Mouse (Mus musculus): Measurements from ENCODE around the gene Stx16. TPM values are rescaled to one million over a fixed set of nuclear protein-coding genes. Genes with fewer than 3 reads are reported as not detected.
A peak's percentile ranks its signal among the peaks of the same experiment; 100 is the strongest.

The Stx16 gene
- total RNA-seq, 2 experiments from 2014 or later, result 36.7 to 48.2 TPM

DNA sequence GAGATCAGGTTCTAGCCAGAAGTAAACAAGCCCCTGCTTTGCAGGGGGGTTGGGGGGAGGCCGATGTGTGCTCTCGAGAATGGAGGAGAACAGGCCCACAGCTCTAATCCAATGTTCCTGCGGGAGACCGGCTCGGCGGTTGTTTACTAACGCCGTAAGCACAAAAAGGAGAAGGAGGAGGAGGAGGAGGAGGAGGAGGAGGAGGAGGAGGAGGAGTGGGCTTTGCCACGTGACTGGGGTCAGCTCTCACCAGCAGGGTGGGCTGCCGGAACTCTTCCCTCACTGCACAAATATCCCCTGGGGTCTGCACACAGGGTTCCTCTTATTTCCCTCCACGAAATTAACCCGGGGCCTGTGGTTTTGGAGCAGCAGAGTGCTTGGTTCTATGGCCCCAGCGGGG lies 1.5 kb upstream of the Stx16 start:
- 0 out of 2 replicates have a peak, but pooled peaks have one; percentile 6 for ATAC-seq (replicated peaks; ENCODE audit: poor library complexity, severe bottlenecking)

DNA sequence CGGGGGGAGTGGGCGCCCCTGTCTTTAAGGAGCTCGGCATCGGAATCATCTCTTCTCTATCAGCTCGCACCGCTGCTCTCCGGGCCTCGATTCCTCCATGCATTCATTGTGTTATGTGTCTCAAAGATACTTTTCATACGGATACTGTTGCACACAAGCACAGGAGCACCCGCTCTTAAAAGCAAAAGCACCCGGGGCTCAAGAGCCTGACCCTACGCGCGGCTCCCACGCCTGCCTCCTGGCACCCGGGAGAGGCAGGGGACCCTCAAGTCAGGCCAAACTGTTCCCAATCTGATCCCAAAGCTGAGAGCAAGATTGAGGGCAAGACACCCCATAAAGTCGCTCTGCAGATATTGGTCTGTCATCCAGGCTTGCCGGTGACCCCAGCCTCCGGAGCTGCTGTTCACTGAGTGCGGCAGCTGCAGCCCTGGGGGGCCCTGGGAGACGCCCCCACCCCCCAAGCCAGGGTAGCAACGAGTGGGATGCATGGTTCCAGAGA lies 987 bp upstream of the Stx16 start:
- ATAC-seq (replicated peaks; ENCODE audit: poor library complexity, severe bottlenecking), result no peak

DNA sequence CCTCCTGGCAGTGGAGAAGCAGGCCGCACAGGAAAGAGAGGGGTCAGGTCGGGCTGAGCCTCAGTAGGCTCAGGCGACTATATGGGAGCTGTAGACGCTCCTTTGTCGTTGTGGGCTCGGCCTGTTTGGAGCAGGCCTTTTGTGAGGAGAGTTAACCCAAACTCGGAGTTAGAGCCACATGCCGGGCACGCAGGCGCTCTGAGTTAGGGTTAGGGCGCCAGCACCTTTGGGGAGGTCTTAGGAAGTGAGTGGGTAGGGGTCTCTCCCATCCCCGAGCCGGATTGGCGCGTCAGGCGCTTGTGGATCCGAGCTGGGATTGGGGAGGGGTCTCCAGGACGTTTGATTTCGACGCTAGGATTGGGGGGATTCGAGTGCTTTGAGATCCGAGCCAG lies 321 bp downstream of the Stx16 start:
- ATAC-seq (replicated peaks; ENCODE audit: poor library complexity, severe bottlenecking), result peak; percentile 23; the same call in 1 of the 2 replicates

DNA sequence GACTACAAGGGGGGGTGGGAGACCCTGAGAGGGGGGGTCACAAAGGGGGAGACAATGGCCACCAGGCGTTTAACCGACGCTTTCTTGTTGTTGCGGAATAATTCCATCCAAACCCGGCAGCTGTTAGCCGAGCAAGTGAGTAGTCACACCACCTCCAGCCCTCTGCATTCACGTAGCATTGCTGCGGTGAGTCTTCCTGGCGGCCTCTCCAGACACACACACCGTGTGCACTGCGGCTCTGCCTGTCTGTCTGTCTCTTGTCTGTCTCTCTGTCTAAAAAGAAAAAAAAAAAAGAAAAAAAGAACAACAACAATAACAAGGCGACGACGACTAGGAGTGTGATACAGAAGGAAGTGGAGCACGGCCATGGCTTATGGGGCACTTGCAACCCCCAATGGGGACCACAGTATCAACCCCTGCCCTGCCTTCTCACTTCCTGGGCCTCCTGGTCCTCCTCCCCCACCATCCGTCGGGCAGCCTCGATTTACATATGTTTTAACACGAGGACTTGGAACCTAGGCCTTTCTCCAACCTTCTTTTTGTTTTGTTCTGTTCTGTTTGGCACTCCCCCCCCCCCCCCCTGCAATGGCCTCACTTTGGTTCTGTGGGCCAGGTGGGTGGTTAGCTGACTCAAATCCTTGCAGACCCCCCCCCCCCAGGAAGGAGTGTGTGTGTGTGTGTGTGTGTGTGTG lies 1.0 kb downstream of the Stx16 start:
- peak; percentile 50 for ATAC-seq (replicated peaks; ENCODE audit: poor library complexity, severe bottlenecking)

DNA sequence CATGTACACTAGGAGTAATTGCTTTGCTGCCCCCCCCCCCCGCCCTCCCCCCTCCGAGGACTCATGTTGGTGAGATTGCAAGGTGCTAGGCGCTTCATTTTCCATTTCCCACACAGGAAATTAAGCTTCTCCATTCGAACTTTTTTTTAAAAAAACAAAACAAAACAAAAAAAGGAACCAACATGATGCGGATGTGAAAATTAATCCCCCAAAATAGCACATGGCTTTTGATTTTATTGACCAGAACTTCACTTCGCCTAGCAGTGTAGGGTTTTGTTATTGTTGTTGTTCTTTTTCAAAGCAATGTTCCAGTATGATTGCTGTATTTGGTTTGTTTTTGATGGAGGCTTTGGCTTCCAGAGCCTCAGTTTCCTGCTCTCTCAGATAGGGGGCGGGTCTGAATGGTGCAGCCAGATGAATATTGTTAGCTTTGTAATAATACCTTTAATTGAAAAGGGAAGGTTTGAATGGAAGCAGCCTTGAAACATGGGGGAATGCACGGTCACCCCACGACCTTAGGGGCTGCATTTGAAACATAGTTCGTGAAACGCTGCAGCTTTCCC lies 1.7 kb downstream of the Stx16 start:
- ATAC-seq (replicated peaks; ENCODE audit: poor library complexity, severe bottlenecking), result peak; percentile 17

DNA sequence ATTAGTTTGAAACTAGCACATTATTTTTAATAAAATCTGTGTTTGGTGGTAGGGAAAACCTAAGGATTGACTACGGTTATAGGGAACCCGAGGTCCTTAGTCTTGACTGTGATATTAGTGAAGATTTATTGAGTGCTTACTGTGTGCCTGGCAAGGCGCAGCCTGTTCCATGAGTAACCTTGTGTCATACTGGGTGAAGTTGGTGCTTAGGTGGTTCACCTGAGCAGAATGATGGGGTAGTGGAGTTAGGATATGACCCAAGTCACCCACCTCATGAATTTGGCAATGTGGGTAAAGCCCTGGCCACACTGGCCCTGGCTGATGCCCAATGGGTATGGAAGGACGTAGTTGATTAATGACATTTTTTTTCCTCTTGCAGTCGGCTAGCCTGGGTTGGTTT lies 5.7 kb downstream of the Stx16 start:
- no peak for ATAC-seq (replicated peaks; ENCODE audit: poor library complexity, severe bottlenecking)

DNA sequence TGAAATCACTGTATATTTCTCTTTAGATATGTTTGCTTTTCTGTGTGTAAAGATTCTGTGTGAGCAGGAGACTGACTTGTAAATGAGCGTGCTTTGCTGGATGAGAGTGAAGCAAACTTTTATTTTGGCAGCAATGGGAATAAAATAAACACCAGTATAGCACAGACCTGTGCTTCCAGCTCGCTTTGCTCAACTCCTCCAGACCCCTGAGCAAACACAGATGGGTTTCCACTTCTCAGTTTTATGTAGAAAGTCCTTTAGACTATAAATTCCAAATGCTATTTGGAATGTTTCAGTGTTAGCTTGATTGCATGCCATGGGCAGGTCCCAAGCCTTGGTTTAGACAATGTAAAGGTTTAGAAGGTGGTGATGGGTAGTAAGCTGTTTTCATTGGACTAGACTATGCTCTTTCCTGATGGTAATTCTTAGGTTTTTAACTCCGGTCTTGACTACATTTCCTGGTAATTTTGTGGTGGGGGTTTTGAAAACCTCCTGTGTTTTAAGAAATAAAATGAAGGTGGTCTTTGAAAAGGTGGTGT lies 6.3 kb downstream of the Stx16 start:
- ATAC-seq (replicated peaks; ENCODE audit: poor library complexity, severe bottlenecking), result no peak

DNA sequence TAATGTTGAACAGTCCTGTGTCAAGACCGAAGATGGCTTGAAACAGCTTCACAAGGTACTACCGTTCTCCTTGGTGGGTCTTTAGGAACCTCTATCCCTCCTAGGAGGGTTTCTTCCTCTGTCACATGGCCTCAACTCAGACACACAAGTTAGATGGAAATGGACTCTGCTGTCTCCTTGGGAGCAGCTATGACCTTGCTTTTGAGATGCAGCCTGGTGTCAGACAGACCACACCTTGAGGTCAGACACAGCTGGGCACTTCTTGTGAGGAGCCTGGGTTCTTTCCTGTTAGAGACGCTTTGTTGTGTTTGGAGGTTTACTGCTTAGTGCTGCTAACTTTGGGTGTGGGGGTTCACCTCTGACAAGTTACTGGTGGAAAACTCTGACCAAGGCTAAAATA lies 19.0 kb downstream of the Stx16 start:
- no peak for ATAC-seq (replicated peaks; ENCODE audit: poor library complexity, severe bottlenecking)

DNA sequence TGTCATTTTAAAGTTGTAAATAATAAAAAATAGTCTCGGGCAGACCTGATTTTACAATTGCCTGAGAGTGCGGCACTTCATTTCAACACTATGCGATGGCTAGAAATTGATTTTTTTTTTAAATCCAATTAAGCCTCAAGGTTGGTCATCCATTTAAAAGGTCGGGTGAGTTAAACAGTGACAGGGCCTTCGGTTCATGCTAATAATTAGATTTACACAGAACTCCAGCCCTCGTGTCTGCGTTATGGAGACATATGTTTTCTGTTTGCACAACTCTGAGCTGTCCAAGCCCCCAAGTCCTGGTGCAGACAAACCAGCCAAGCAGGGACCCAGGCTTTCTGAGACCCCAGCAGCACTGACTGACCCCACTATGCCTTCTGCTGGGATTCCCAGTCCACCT lies 26.3 kb downstream of the Stx16 start:
- ATAC-seq (replicated peaks; ENCODE audit: poor library complexity, severe bottlenecking), result no peak

DNA sequence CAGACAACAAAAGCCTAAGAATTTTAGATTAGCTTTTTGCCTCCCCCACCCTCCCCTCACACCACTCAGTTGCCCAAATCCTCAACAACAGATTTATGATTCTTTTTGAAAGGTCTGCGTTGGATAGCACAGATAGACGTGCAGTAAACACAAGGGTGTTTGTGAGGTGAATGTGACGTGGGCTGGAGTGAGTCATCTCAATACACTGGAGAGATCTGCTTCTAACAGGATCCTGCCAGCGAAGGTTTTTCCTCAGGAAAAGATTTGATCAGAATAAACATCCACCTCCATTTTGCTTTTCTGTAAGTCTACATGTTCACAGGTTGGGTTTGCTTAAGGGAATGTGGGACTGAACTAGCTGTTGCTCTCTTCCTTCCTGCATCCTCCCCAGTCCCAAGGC lies 27.4 kb downstream of the Stx16 start:
- no peak for ATAC-seq (replicated peaks; ENCODE audit: poor library complexity, severe bottlenecking)

DNA sequence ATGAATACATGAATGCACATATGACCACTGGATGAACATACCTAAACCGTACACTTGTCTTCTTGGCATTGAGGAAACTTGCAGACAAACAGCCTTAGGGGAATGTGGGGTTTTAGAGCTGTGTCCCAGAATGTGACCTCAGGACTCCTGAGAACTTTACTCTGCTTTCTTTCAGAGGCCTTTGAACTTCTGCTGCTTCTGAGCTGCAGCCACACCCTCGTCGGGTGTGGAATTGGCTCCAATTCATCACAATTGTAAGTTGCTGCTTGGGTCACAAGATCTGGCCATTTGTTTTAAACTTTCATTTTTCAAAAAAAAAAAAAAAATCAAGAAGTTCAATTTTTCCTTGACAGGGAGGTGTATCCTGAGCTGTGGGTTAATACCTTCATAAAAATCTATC lies 31.3 kb downstream of the Stx16 start:
- no peak for ATAC-seq (replicated peaks; ENCODE audit: poor library complexity, severe bottlenecking)

DNA sequence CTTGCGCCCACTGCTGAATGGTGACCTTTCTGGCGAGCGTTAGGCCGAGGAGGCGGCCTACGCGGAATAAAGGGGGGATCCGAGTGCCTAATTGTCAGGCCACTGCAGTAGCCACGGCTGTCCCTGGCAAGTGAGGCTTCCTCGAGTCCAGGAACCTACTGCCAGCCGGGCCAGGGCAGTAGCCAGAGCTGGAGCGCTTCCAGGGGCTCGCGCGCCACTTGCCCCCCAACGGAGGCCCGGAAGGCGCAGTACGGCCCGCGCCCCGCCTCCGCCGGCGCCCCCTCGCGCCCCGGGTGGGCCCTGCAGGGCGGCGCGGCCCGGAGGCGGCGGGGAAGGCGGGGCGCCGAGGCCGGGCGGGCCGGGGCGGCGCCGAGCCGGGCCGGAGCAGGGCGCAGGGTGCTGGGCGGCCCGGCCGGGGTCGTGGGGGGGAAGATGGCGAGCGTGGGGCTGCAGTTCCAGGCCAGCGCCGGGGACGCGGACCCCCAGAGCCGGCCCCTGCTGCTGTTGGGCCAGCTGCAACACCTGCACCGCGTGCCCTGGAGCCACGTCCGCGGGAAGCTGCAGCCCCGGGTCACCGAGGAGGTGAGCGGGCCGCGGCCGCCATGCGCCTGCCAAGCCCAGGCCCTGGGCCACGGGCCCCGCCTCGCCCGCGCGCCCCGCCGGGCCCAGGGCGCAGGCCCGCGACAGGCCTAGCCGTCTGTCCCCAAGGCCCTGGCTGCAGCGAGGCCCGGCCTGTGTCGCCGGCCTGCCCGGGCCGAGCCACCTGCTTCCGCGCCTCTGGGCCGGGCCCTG lies 34.1 kb downstream of the Stx16 start, which contains the start of gene Npepl1:
Gene Npepl1, plus strand, starts transcription at position 359 of the 792 bp plus-strand sequence.
- ATAC-seq (replicated peaks; ENCODE audit: poor library complexity, severe bottlenecking), result peak; percentile 69

DNA sequence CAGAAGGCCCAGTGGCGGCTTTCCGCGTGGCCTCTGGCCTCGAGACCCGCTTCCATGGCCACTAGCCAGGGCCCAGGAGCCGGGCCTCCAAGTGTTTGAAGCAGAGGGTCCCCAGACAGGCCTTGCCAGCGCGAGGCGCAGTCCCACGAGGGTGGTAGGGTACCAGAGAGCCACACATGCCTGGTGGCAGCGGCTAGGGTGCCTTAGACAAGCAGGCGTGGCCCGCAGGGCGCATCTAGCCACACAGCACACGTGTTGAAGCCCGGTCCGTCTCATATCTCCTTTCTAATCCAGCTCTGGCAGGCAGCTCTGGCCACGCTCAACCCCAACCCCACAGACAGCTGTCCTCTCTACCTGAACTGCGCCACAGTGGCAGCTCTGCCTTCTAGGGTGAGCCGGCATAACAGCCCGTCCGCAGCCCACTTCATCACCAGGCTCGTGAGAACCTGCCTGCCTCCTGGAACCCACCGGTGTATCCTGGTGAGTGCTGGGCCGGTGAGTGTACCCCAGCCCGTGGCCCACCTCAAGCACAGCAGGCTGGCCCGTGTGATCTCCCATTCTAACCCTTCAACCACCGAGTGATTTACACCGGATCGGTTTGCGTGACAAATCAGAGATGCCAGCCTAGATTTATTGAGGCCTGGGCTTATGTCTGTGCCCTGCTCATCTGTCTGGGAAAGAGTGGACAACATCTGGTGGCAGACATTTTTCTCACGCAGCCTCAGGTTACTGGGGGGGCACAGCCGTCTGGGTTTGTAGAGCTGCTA lies 34.9 kb downstream of the Stx16 start:
- peak; percentile 58 for ATAC-seq (replicated peaks; ENCODE audit: poor library complexity, severe bottlenecking)

DNA sequence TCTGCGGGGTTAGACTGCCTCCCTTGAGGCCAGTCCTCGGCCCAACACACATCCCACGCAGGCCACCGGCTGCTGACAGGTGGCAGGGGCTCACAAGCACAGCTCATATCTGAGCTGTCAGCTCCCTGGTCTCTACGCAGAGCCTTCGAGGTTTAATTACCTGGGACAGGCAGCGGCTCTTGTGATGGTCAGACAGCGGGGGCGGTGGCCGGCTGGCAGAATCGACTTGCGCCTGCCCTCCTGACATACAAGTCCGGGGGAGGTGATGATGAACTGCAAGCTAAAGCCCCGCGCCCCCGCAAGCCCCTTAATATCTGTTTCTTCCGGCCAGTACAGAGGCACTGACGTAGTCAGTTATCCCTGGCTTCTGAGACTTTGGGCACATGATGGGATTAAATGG lies 36.8 kb downstream of the Stx16 start:
- ATAC-seq (replicated peaks; ENCODE audit: poor library complexity, severe bottlenecking), result no peak

DNA sequence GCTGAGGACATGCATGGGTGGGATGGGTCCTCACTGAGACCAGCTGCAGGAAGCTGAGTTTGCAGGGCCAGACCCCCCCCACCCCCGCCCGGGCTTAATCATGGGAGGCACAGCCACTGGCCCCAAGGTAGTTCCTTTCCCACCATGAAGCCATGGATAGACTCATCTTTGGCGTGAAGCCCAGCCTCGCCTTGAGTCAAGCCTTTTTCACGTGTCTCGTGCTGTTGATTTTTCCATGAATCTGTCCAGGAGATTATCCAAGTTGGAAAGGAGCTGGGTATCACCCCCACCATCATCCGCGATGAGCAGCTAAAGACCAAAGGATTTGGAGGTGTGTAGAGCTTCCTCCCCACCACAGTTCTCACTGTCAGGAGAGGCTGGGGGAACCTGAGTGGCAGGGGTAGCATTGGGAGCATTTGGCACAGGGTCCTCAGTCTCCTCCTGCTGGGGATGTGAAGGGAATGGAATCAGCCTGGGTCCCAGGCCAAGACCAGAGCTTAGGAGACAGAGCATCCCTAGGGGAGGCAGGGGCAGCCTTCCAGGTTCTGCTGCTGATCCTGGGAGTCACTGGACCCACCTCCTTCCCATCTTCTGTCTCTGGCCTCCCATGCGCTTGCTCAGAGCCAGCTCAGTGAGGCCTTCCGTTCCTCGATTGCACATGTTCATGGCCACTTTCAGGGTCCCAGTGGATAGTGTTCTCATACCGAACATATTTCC lies 38.2 kb downstream of the Stx16 start:
- no peak for ATAC-seq (replicated peaks; ENCODE audit: poor library complexity, severe bottlenecking)

DNA sequence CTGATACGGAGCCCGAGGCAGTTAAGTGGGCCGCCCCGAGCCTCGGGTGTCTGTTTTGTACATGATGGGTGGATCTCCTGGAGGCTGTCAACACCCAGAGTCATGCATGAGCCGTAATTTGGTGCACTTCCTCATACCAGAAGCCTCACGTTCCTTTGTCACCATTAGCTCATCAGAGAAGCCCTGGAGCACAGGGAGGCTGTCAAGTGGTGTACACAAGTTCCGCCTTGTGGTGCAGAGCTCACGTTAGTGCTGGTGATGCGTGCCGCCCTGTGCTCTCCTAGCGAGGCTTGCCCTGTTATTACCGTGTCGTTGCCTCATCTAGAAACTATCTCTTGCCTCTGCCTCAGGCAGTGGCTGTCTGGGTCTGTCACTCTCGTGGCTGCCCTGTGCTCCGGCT lies 40.8 kb downstream of the Stx16 start:
- peak; percentile 39 for ATAC-seq (replicated peaks; ENCODE audit: poor library complexity, severe bottlenecking)

DNA sequence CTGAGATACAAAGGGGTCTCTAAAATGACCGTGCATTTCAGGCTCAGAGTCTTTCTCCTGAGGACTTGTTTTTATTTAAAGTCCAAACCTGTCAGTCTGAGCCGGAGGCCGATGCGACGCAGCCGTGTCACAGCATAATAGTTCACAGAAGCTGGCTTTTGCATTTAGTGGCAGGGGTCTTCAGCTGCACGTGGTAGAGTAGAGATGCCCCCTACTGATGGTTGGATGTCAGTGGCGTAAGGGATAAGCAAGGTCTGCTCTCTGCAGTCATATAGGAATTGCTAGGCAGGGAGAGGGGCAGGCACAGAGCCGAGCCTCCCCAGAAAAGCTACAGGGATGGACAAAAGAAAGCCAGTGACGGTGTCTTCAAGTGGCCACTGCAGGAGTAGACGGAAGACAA lies 42.0 kb downstream of the Stx16 start:
- ATAC-seq (replicated peaks; ENCODE audit: poor library complexity, severe bottlenecking), result no peak

DNA sequence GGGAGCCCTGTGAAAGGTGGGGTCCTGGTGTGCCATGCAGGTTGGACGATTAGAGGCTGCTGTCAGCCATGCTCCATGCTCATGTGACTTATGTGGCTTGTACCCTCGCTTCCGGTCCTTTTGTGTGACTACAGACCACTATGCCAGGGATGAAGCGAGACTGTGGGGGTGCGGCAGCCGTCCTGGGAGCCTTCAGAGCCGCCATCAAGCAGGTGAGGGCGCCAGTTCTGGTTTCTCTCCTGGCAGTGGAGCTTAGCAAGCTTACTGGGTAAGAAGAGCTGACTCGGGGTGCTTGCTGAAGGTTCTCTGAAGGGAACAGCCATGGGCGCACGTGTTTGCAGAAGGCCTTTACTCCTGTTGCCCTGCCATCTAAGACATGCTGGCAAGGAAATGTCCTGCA lies 43.2 kb downstream of the Stx16 start:
- no peak for ATAC-seq (replicated peaks; ENCODE audit: poor library complexity, severe bottlenecking)

DNA sequence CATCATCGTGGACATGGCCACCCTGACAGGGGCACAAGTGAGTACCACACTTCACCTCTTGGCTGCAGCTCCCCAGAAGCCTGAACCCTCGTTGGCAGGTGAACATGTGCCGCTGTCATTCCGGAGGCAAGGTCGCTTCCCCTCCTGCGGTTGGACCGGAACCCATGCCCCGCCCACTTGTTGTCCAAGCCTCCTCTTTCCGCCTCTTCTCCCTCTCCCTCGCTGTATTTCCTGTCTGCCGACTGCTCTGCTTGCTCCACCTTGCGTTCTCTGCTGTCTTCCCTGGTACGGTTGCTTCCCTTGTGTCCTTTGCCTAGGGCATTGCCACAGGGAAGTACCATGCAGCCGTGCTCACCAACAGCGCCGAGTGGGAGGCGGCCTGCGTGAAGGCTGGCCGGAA lies 44.5 kb downstream of the Stx16 start:
- ATAC-seq (replicated peaks; ENCODE audit: poor library complexity, severe bottlenecking), result no peak
